12 mouse cellular contexts compared by ENCODE assay signal in genomic region chr13:5424110-5424509, GRCm38 (mm10).
DNase-seq lines count a peak whose midpoint lies in the region; ATAC-seq and TF ChIP-seq lines count a peak whose summit lies in the region.
"Had no signal": no experiment of that assay in that cellular context is flagged by ENCODE, and none has a peak within 500 bp of the region (broad histone marks: within the 10 kb centered on the region; RNA-seq: fewer than 3 reads in every experiment).

No protein-coding gene starts in this region.

- no peak overlapping the region for H3K27ac ChIP-seq in heart, embryonic 12.5 days (ENCODE audit: poor library complexity, severe bottlenecking)
- peak overlapping the region; percentile 54 for H3K27ac ChIP-seq in bone marrow macrophage, adult 2 months (ENCODE audit: insufficient read depth, low read depth, low read length)
- 0 out of 2 replicates have a peak overlapping the region, but pooled peaks have one; percentile 20 for H3K27ac ChIP-seq in heart, postnatal 0 days (ENCODE audit: low read depth)
- H3K27ac ChIP-seq: hindbrain, embryonic 14.5 days; layer of hippocampus, adult 2 months; liver, embryonic 13.5 days had no signal

- H3K4me2 ChIP-seq in heart, embryonic 12.5 days: no peak overlapping the region
- no peak overlapping the region for H3K4me2 ChIP-seq in heart, postnatal 0 days (ENCODE audit: low read depth, low read length)
- H3K4me2 ChIP-seq: hindbrain, embryonic 14.5 days; liver, embryonic 13.5 days had no signal

- H3K4me1 ChIP-seq in heart, embryonic 12.5 days (replicated peaks): no peaks in the 10 kb centered on the region
- H3K4me1 ChIP-seq in bone marrow macrophage, adult 2 months (ENCODE audit: control insufficient read depth, insufficient read depth, low read length): peaks cover 20% of the 10 kb centered on the region
- H3K4me1 ChIP-seq in heart, postnatal 0 days (ENCODE audit: control insufficient read depth, insufficient read depth): 0 out of 2 replicates have a peak, but pooled peaks cover 6% of the 10 kb centered on the region
- H3K4me1 ChIP-seq: liver, embryonic 13.5 days had no signal

- DNase-seq in heart, adult 18-20 months: peak; percentile 77 to 86
- peak; percentile 28 for DNase-seq in heart, postnatal 0 days (ENCODE audit: low spot score)
- DNase-seq in lung, postnatal 14 days: peak; percentile 45
- DNase-seq in spleen, postnatal 10 days (ENCODE audit: low spot score in 2 of 2): no peak
- no peak for DNase-seq in right cerebral cortex, postnatal 10 days (ENCODE audit: low spot score in 2 of 2)
- no peak for DNase-seq in thymus, postnatal 4 days
- DNase-seq: liver, embryonic 13.5 days; midbrain, embryonic 14.5 days had no signal

- no peak for TF ChIP-seq CTCF in bone marrow macrophage, adult 2 months (IDR thresholded peaks at IDR 0.05; ENCODE audit: low read depth, low read length)
- TF ChIP-seq CTCF in heart, postnatal 0 days (IDR thresholded peaks at IDR 0.05; ENCODE audit: low read depth): no peak

- no peaks in the 10 kb centered on the region for H3K36me3 ChIP-seq in heart, embryonic 12.5 days
- no peaks in the 10 kb centered on the region for H3K36me3 ChIP-seq in heart, postnatal 0 days (replicated peaks; ENCODE audit: control insufficient read depth, insufficient read depth, low read length)
- H3K36me3 ChIP-seq: liver, embryonic 13.5 days had no signal

- 58% methylated on average over 1 of the region's 1 CpGs for WGBS in heart, embryonic 12.5 days
- 55% methylated on average over 1 of the region's 1 CpGs for WGBS in heart, postnatal 0 days

- H3K9ac ChIP-seq in heart, embryonic 12.5 days: no peak overlapping the region
- no peak overlapping the region for H3K9ac ChIP-seq in heart, postnatal 0 days (replicated peaks; ENCODE audit: low read depth, low read length)
- H3K9ac ChIP-seq: hindbrain, embryonic 14.5 days; liver, embryonic 13.5 days had no signal

- no peak for TF ChIP-seq POLR2A in bone marrow macrophage, adult 2 months (IDR thresholded peaks at IDR 0.05; ENCODE audit: borderline replicate concordance, low read depth, low read length)

- H3K4me3 ChIP-seq in heart, embryonic 12.5 days: no peak overlapping the region
- no peak overlapping the region for H3K4me3 ChIP-seq in bone marrow macrophage, adult 2 months (ENCODE audit: insufficient read depth, low read length)
- H3K4me3 ChIP-seq in heart, postnatal 0 days (ENCODE audit: low read depth, low read length): no peak overlapping the region
- H3K4me3 ChIP-seq: layer of hippocampus, adult 2 months; liver, embryonic 13.5 days had no signal

- no peak for TF ChIP-seq EP300 in heart, postnatal 0 days (IDR thresholded peaks at IDR 0.05; ENCODE audit: low read depth)

- ATAC-seq in heart, embryonic 12.5 days (ENCODE audit: insufficient number of reproducible peaks, low FRiP score): no peak
- no peak for ATAC-seq in heart, postnatal 0 days (ENCODE audit: insufficient read depth, low read depth)

- no peaks in the 10 kb centered on the region for H3K9me3 ChIP-seq in heart, embryonic 12.5 days (replicated peaks)
- H3K9me3 ChIP-seq in heart, postnatal 0 days (replicated peaks; ENCODE audit: control insufficient read depth, low read length): no peaks in the 10 kb centered on the region
- H3K9me3 ChIP-seq: liver, embryonic 13.5 days had no signal

- H3K27me3 ChIP-seq in heart, embryonic 12.5 days (replicated peaks): no peaks in the 10 kb centered on the region
- no peaks in the 10 kb centered on the region for H3K27me3 ChIP-seq in heart, postnatal 0 days (ENCODE audit: control insufficient read depth, insufficient read depth, low read length)
- H3K27me3 ChIP-seq: liver, embryonic 13.5 days had no signal

Comparison
In these comparisons a context has a peak if more than half of its experiments do, and no peak if none do; other contexts are left out.
1. DNase-seq: peak in heart, adult 18-20 months (2 of 2), heart, postnatal 0 days (single experiment) and lung, postnatal 14 days (single experiment); none in spleen, postnatal 10 days (0 of 2), right cerebral cortex, postnatal 10 days (0 of 2) and thymus, postnatal 4 days (single experiment).